Mouse (Mus musculus): ENCODE data around the gene Aspscr1. TPM values are rescaled to one million over a fixed set of nuclear protein-coding genes. Genes with fewer than 3 reads are reported as not detected.

The Aspscr1 gene
- total and polyA plus RNA-seq, 3 experiments: 39.2 to 248 (median 57.0) TPM

DNA sequence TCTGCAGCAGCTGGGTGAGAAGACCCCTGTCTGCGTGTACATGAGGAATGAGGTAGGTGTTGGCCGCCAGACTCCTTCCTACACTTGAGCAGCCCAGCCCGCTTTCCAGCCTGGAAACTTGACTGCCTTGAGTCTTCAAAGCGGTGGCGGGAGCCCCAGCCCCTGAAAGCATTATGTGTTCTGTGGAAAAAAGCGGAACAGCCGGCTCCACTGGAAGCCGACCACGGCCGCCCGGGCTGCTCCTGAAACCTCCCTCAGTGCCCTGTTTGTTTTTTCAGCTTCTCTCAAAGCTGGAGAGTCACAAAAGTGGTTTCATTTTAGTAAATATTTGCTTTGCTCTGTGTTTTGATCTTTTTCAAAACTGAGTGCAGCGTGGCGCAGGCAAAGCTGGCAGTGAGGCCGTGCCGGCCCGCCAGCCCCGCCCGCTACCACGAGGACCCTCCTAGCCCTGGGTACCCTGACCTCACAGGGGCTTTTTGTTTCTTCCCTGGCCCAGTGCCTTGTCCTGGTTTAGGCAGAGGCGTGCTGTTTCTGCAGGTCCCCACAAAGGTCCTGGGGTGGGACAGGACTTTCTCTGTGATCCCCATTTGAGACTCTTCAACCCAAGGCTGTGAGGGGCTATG is 14.0 kb downstream of the Aspscr1 start:
- Histone ChIP-seq H3K4me1 (ENCODE audit: insufficient read depth, low read depth, low read length) (no peaks in the 10 kb centered on the region), H3K4me3 (ENCODE audit: low read depth, low read length) (no peak overlapping the region), H3K9me3 (replicated peaks) (no peaks in the 10 kb centered on the region), H3K27me3 (ENCODE audit: insufficient read depth, low read length) (no peaks in the 10 kb centered on the region), H3K36me3 (replicated peaks) (peaks cover 93% of the 10 kb centered on the region)
- TF ChIP-seq POLR2AphosphoS5 (IDR thresholded peaks at IDR 0.05; ENCODE audit: insufficient replicate concordance, low read depth, low read length): no peak
- TF ChIP-seq GATA2 (IDR thresholded peaks at IDR 0.05; ENCODE audit: borderline replicate concordance, low read depth, low read length): no peak
- no peak for TF ChIP-seq CTCF (IDR thresholded peaks at IDR 0.05; ENCODE audit: low read depth, low read length)
- TF ChIP-seq GATA1 (IDR thresholded peaks at IDR 0.05; ENCODE audit: borderline replicate concordance, low read length): no peak
- no peak for TF ChIP-seq TAL1 (conservative IDR thresholded peaks at IDR 0.05; ENCODE audit: low read depth, low read length)
- DNase-seq (ENCODE audit: low spot score): no peak
- no peak for ATAC-seq (ENCODE audit: extremely low read depth, insufficient number of reproducible peaks, low FRiP score, poor library complexity, severe bottlenecking)

DNA sequence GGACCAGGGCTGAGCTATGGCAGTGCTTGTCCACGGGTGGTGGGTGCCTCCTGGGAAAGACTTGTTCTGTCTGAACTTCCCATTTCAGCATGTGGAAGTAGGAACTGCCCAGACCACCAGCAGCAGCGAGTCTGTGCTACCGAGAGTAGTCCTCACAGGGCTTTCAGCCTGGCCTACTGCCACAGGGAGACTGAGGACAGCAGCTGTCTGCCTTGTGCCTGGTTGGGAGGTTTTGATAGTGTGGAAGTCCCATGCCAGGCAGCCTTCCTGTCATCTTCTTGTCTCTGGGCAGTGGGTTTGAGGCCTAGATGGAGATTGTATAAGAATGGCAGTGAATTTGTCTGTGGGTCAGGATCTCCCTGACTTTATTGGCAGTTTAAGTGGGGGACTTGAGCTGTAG is 16.6 kb downstream of the Aspscr1 start:
- TF ChIP-seq GATA1 (IDR thresholded peaks at IDR 0.05; ENCODE audit: borderline replicate concordance, low read length): no peak
- no peak for TF ChIP-seq GATA2 (IDR thresholded peaks at IDR 0.05; ENCODE audit: borderline replicate concordance, low read depth, low read length)
- TF ChIP-seq TAL1 (conservative IDR thresholded peaks at IDR 0.05; ENCODE audit: low read depth, low read length): no peak
- no peak for TF ChIP-seq POLR2AphosphoS5 (IDR thresholded peaks at IDR 0.05; ENCODE audit: insufficient replicate concordance, low read depth, low read length)
- TF ChIP-seq CTCF (IDR thresholded peaks at IDR 0.05; ENCODE audit: low read depth, low read length): no peak
- H3K4me1 ChIP-seq (ENCODE audit: insufficient read depth, low read depth, low read length): no peaks in the 10 kb centered on the region
- H3K9me3 ChIP-seq (replicated peaks): no peaks in the 10 kb centered on the region
- no peak overlapping the region for H3K4me3 ChIP-seq (ENCODE audit: low read depth, low read length)
- DNase-seq (ENCODE audit: low spot score) (no peak), ATAC-seq (ENCODE audit: extremely low read depth, insufficient number of reproducible peaks, low FRiP score, poor library complexity, severe bottlenecking) (no peak)
- no peaks in the 10 kb centered on the region for H3K27me3 ChIP-seq (ENCODE audit: insufficient read depth, low read length)
- peaks cover 95% of the 10 kb centered on the region for H3K36me3 ChIP-seq (replicated peaks)

DNA sequence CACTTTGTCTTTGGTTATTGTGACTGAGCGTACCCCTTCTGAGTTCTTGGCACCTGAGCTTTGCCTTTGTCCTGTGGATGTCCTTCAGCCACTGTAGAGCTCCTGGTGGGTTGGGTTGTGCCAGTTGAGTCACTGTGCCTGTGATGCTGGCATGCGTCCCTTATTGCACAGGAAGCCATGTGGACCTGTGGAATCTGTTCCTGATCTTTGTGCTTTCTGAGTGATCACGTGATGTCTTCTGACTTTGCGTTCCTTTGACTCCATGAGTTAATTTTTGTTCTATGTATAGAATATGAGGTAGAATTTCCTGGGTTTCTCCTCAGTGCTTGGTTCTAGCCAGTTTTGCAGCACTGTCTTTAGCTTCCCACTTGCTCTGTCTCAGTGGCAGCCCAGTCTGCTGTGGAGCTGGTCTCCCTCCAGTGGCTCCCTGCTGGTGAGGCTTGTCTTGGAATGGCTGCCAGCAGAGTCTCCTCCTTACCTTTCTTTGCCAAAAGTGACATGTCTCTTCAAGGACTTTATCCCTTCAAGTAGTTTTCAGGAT is 19.8 kb downstream of the Aspscr1 start:
- DNase-seq (ENCODE audit: low spot score) (no peak), ATAC-seq (ENCODE audit: extremely low read depth, insufficient number of reproducible peaks, low FRiP score, poor library complexity, severe bottlenecking) (no peak)
- Histone ChIP-seq H3K4me3 (ENCODE audit: low read depth, low read length) (no peak overlapping the region), H3K4me1 (ENCODE audit: insufficient read depth, low read depth, low read length) (0 out of 2 replicates have a peak, but pooled peaks cover 3% of the 10 kb centered on the region), H3K36me3 (replicated peaks) (peaks cover 97% of the 10 kb centered on the region), H3K27me3 (ENCODE audit: insufficient read depth, low read length) (no peaks in the 10 kb centered on the region), H3K9me3 (replicated peaks) (peaks cover 5% of the 10 kb centered on the region; the same call in 1 of the 2 replicates)
- TF ChIP-seq TAL1 (conservative IDR thresholded peaks at IDR 0.05; ENCODE audit: low read depth, low read length) (no peak), GATA2 (IDR thresholded peaks at IDR 0.05; ENCODE audit: borderline replicate concordance, low read depth, low read length) (no peak), POLR2AphosphoS5 (IDR thresholded peaks at IDR 0.05; ENCODE audit: insufficient replicate concordance, low read depth, low read length) (no peak), GATA1 (IDR thresholded peaks at IDR 0.05; ENCODE audit: borderline replicate concordance, low read length) (no peak), CTCF (IDR thresholded peaks at IDR 0.05; ENCODE audit: low read depth, low read length) (no peak)

DNA sequence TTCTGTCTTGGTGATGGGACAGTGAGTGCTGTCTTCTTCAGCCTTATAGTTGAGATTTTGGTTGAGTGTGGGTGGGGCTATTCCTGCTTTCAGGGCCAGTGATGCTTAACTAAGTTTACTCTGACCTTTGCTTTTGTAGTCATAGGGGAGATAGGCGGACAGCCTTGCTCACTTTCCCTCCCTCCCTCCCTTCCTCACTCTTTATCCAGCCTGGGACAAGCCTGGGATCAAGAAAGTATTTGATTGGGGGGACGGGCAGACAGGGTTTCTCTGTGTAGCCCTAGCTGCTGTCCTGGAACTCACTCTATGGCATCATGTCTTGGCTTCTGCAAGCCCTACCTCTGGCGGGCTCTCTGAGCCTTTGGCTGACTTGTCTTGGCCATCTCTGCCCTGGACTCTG is 20.7 kb downstream of the Aspscr1 start:
- H3K27me3 ChIP-seq (ENCODE audit: insufficient read depth, low read length): no peaks in the 10 kb centered on the region
- ATAC-seq (ENCODE audit: extremely low read depth, insufficient number of reproducible peaks, low FRiP score, poor library complexity, severe bottlenecking) (no peak), DNase-seq (ENCODE audit: low spot score) (no peak)
- H3K4me1 ChIP-seq (ENCODE audit: insufficient read depth, low read depth, low read length): peaks cover 6% of the 10 kb centered on the region; the same call in 1 of the 2 replicates
- TF ChIP-seq GATA1 (IDR thresholded peaks at IDR 0.05; ENCODE audit: borderline replicate concordance, low read length): no peak
- no peak for TF ChIP-seq GATA2 (IDR thresholded peaks at IDR 0.05; ENCODE audit: borderline replicate concordance, low read depth, low read length)
- TF ChIP-seq CTCF (IDR thresholded peaks at IDR 0.05; ENCODE audit: low read depth, low read length): no peak
- TF ChIP-seq TAL1 (conservative IDR thresholded peaks at IDR 0.05; ENCODE audit: low read depth, low read length): no peak
- no peak for TF ChIP-seq POLR2AphosphoS5 (IDR thresholded peaks at IDR 0.05; ENCODE audit: insufficient replicate concordance, low read depth, low read length)
- no peak overlapping the region for H3K4me3 ChIP-seq (ENCODE audit: low read depth, low read length)
- H3K36me3 ChIP-seq (replicated peaks): peaks cover 97% of the 10 kb centered on the region
- peaks cover 5% of the 10 kb centered on the region; the same call in 1 of the 2 replicates for H3K9me3 ChIP-seq (replicated peaks)

GRCm38 (mm10) chr11:120695184-120695583 is 22.4 kb downstream of the Aspscr1 start:
- TF ChIP-seq CTCF (IDR thresholded peaks at IDR 0.05; ENCODE audit: low read depth, low read length) (no peak), GATA1 (IDR thresholded peaks at IDR 0.05; ENCODE audit: borderline replicate concordance, low read length) (no peak), TAL1 (conservative IDR thresholded peaks at IDR 0.05; ENCODE audit: low read depth, low read length) (no peak), POLR2AphosphoS5 (IDR thresholded peaks at IDR 0.05; ENCODE audit: insufficient replicate concordance, low read depth, low read length) (no peak), GATA2 (IDR thresholded peaks at IDR 0.05; ENCODE audit: borderline replicate concordance, low read depth, low read length) (no peak)
- H3K4me3 ChIP-seq (ENCODE audit: low read depth, low read length): no peak overlapping the region
- peaks cover 98% of the 10 kb centered on the region for H3K36me3 ChIP-seq (replicated peaks)
- H3K4me1 ChIP-seq (ENCODE audit: insufficient read depth, low read depth, low read length): peaks cover 6% of the 10 kb centered on the region; the same call in 1 of the 2 replicates
- ATAC-seq (ENCODE audit: extremely low read depth, insufficient number of reproducible peaks, low FRiP score, poor library complexity, severe bottlenecking) (no peak), DNase-seq (ENCODE audit: low spot score) (no peak)
- no peaks in the 10 kb centered on the region for H3K27me3 ChIP-seq (ENCODE audit: insufficient read depth, low read length)
- peaks cover 5% of the 10 kb centered on the region; the same call in 1 of the 2 replicates for H3K9me3 ChIP-seq (replicated peaks)

- peaks cover 6% of the 10 kb centered on the region; the same call in 1 of the 2 replicates for H3K4me1 ChIP-seq (ENCODE audit: insufficient read depth, low read depth, low read length)
- peaks cover 98% of the 10 kb centered on the region for H3K36me3 ChIP-seq (replicated peaks)
- TF ChIP-seq TAL1 (conservative IDR thresholded peaks at IDR 0.05; ENCODE audit: low read depth, low read length) (no peak), GATA2 (IDR thresholded peaks at IDR 0.05; ENCODE audit: borderline replicate concordance, low read depth, low read length) (no peak), GATA1 (IDR thresholded peaks at IDR 0.05; ENCODE audit: borderline replicate concordance, low read length) (no peak), CTCF (IDR thresholded peaks at IDR 0.05; ENCODE audit: low read depth, low read length) (no peak), POLR2AphosphoS5 (IDR thresholded peaks at IDR 0.05; ENCODE audit: insufficient replicate concordance, low read depth, low read length) (no peak)
- H3K9me3 ChIP-seq (replicated peaks): peaks cover 5% of the 10 kb centered on the region; the same call in 1 of the 2 replicates
- DNase-seq (ENCODE audit: low spot score): no peak
- ATAC-seq (ENCODE audit: extremely low read depth, insufficient number of reproducible peaks, low FRiP score, poor library complexity, severe bottlenecking): no peak
- H3K4me3 ChIP-seq (ENCODE audit: low read depth, low read length): no peak overlapping the region
- no peaks in the 10 kb centered on the region for H3K27me3 ChIP-seq (ENCODE audit: insufficient read depth, low read length)
Observed at GRCm38 (mm10) chr11:120695641-120696040, 22.9 kb downstream of the Aspscr1 start.

Data from G1E (cell line).